Mouse (Mus musculus): ENCODE measurements around the gene Il10rb. TPM values are rescaled to one million over a fixed set of nuclear protein-coding genes. Genes with fewer than 3 reads are reported as not detected.

The Il10rb gene
- total and polyA plus RNA-seq, 3 experiments: 32.1 to 37.9 (median 36.1) TPM

DNA sequence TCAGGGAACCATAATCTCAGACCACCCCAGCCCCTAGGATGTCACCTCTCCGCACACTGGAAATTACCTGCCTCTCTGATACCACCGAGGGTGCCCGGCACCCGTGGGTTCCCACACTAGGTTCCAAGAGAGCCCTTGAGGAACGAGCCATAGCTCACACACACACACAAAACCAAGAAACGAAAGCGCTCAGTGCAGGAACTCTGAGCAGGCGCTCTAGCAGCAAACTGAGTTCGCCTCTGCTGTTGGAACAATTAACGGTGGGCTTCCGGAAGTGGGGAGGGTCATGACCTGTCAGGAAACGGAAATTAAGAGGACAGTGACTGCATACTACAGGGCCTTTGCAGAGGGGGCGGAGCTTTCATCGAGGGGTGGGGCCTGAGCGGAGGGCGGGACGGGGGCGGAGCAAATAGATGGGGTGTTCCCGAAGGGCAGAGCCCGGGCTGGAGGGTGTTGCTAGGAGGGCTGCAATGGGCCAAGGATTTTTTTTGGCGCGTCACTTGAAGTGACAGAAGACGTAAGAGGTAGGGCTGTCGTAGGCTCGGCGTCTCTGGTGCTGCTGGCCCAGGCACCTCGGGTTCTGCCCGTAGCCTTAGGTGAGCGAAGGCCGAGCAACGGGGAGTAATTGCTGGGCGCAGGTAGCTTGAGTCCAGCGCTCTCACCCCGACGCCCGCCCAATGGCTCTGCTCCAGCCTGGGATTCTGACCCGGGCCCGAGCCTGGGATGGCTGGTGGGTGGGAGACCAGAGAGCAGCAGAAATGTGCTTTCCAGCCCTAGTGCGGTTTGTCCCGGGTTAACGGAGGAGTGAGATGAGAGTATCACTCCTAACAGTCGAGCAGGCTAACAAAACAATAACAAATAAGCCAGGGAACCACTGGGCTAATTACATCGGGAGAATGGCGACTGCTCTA is 58.9 kb downstream of the Il10rb start:
- dilution Hi-C loops (cut with MboI; ENCODE audit: extremely low pct_ligation_motif_present, extremely low pct_unique_long_range_greater_than_20kb, low sequenced_read_pairs) (no loop called here), in situ Hi-C loops (cut with MboI; ENCODE audit: low pct_ligation_motif_present, low pct_unique_long_range_greater_than_20kb, low sequenced_read_pairs) (no loop called here)
- Histone ChIP-seq H3K36me3 (replicated peaks in 1 of 2; ENCODE audit: control insufficient read depth in 1 of 2, insufficient read depth in 1 of 2, low read length in 1 of 2) (peaks cover 0 to 21% of the 10 kb centered on the region in 2 experiments), H3K9ac (ENCODE audit: insufficient read depth, low read depth) (peak overlapping the region; percentile 86), H3K9me3 (replicated peaks; ENCODE audit: low read length) (peaks cover 12% of the 10 kb centered on the region), H3K4me1 (ENCODE audit: control insufficient read depth in 1 of 2, insufficient read depth in 2 of 2) (peaks cover 8 to 57% of the 10 kb centered on the region in 2 experiments; a peak in 3 of 4 replicates), H3K27ac (ENCODE audit: insufficient read depth, low read depth) (peak overlapping the region; percentile 39), H3K27me3 (replicated peaks) (no peaks in the 10 kb centered on the region), H3K4me3 (replicated peaks in 1 of 3; ENCODE audit: low read depth in 2 of 3, low read length in 2 of 3, poor library complexity in 1 of 3) (peak overlapping the region; percentile 67 to 74 (median 69)), H3K4me2 (ENCODE audit: insufficient read depth, low read depth, poor library complexity, severe bottlenecking) (peak overlapping the region; percentile 86), H3K79me2 (replicated peaks; ENCODE audit: control insufficient read depth, extremely low read depth, insufficient read depth, poor library complexity, severe bottlenecking) (no peaks in the 10 kb centered on the region)
- peak; percentile 98 for DNase-seq (ENCODE audit: extremely low read depth)
- TF ChIP-seq MXI1 (IDR thresholded peaks at IDR 0.05; ENCODE audit: low read depth, low read length): peak; percentile 88
- TF ChIP-seq MAFK (IDR thresholded peaks at IDR 0.05; ENCODE audit: insufficient replicate concordance, low read length): no peak
- TF ChIP-seq MAX (IDR thresholded peaks at IDR 0.05; ENCODE audit: low read length): peak; percentile 72; the same call in 1 of the 2 replicates
- TF ChIP-seq ELF1 (IDR thresholded peaks at IDR 0.05; ENCODE audit: low read depth, low read length): peak; percentile 93
- no peak for TF ChIP-seq USF1 (IDR thresholded peaks at IDR 0.05; ENCODE audit: low read depth, low read length)
- no peak for TF ChIP-seq USF2 (conservative IDR thresholded peaks at IDR 0.05; ENCODE audit: low read depth, low read length)
- TF ChIP-seq HCFC1 (IDR thresholded peaks at IDR 0.05; ENCODE audit: low read depth, low read length): peak; percentile 89
- peak; percentile 71 for TF ChIP-seq MEF2A (IDR thresholded peaks at IDR 0.05; ENCODE audit: borderline replicate concordance, low read depth, low read length)
- TF ChIP-seq MAZ (IDR thresholded peaks at IDR 0.05; ENCODE audit: low read depth, low read length): peak; percentile 94
- peak; percentile 90 for TF ChIP-seq TCF12 (IDR thresholded peaks at IDR 0.05; ENCODE audit: low read depth, low read length)
- peak; percentile 40 for TF ChIP-seq BHLHE40 (IDR thresholded peaks at IDR 0.05; ENCODE audit: low read depth, low read length)
- TF ChIP-seq SIN3A (IDR thresholded peaks at IDR 0.05; ENCODE audit: low read length): peak; percentile 95
- no peak for TF ChIP-seq ZKSCAN1 (IDR thresholded peaks at IDR 0.05; ENCODE audit: borderline replicate concordance, low read depth, low read length)
- peak; percentile 71 for TF ChIP-seq NRF1 (IDR thresholded peaks at IDR 0.05; ENCODE audit: low read depth, low read length)
- peak; percentile 16; the same call in 1 of the 2 replicates for TF ChIP-seq MYC (IDR thresholded peaks at IDR 0.05; ENCODE audit: low read depth, low read length)
- no peak for TF ChIP-seq RAD21 (IDR thresholded peaks at IDR 0.05; ENCODE audit: low read depth, low read length)
- no peak for TF ChIP-seq PAX5 (IDR thresholded peaks at IDR 0.05; ENCODE audit: low read length)
- TF ChIP-seq CHD2 (IDR thresholded peaks at IDR 0.05; ENCODE audit: low read length): peak; percentile 84
- peak; percentile 5 for TF ChIP-seq SMC3 (IDR thresholded peaks at IDR 0.05; ENCODE audit: low read depth, low read length)
- TF ChIP-seq IRF4 (IDR thresholded peaks at IDR 0.05; ENCODE audit: low read depth, low read length): peak; percentile 71
- no peak; the same call in 1 of the 2 replicates for TF ChIP-seq GABPA (IDR thresholded peaks at IDR 0.05; ENCODE audit: insufficient replicate concordance, low read depth, low read length)
- TF ChIP-seq KAT2A (IDR thresholded peaks at IDR 0.05; ENCODE audit: insufficient replicate concordance, low read length): peak; percentile 86; the same call in 1 of the 2 replicates
- peak; percentile 92 for TF ChIP-seq ZMIZ1 (IDR thresholded peaks at IDR 0.05; ENCODE audit: low read depth, low read length)
- peak; percentile 99 for TF ChIP-seq POLR2A (IDR thresholded peaks at IDR 0.05; ENCODE audit: low read depth, low read length)
- 0 out of 2 replicates have a peak, but pooled peaks have one; percentile 52 for TF ChIP-seq CHD1 (IDR thresholded peaks at IDR 0.05; ENCODE audit: low read depth, low read length)
- TF ChIP-seq ZC3H11A (IDR thresholded peaks at IDR 0.05; ENCODE audit: low read depth, low read length): no peak
- TF ChIP-seq ZNF384 (IDR thresholded peaks at IDR 0.05; ENCODE audit: low read depth, low read length): peak; percentile 82
- TF ChIP-seq TBP (conservative IDR thresholded peaks at IDR 0.05; ENCODE audit: low read depth, low read length): peak; percentile 94
- peak; percentile 92 for TF ChIP-seq POLR2AphosphoS2 (IDR thresholded peaks at IDR 0.05; ENCODE audit: low read depth, low read length)
- TF ChIP-seq NELFE (IDR thresholded peaks at IDR 0.05; ENCODE audit: low read depth, low read length): peak; percentile 97
- peak; percentile 85; the same call in 1 of the 2 replicates for TF ChIP-seq E2F4 (IDR thresholded peaks at IDR 0.05; ENCODE audit: insufficient replicate concordance, low read depth, low read length)
- TF ChIP-seq ETS1 (conservative IDR thresholded peaks at IDR 0.05; ENCODE audit: low read depth, low read length): peak; percentile 39
- TF ChIP-seq RCOR1 (conservative IDR thresholded peaks at IDR 0.05; ENCODE audit: low read depth, low read length): peak; percentile 63; the same call in 1 of the 2 replicates
- TF ChIP-seq UBTF (IDR thresholded peaks at IDR 0.05; ENCODE audit: low read depth, low read length): no peak
- no peak for TF ChIP-seq EP300 (IDR thresholded peaks at IDR 0.05; ENCODE audit: low read length)
- peak; percentile 27; the same call in 1 of the 2 replicates for TF ChIP-seq JUND (conservative IDR thresholded peaks at IDR 0.05; ENCODE audit: low read depth, low read length)
- no peak for TF ChIP-seq JUN (IDR thresholded peaks at IDR 0.05; ENCODE audit: insufficient read depth, low read depth, low read length)

All from CH12.LX (cell line).